Mouse (Mus musculus) MEL (cell line): ENCODE measurements around the gene Mrpl14. TPM values are rescaled to one million over a fixed set of nuclear protein-coding genes. Genes with fewer than 3 reads are reported as not detected.

Source experiments
- DNase-seq: peaks from one replicate; pipeline ENCODE4 v3.0.0; 2011; ENCODE audit warnings: low read depth, low spot score
- H3K27ac ChIP-seq: 2 replicates; pipeline ENCODE4 v1.5.1; 2012; ENCODE audit warnings: low read depth, mild to moderate bottlenecking, control low read depth, low read length, moderate library complexity; ENCODE audit not compliant: control insufficient read depth
- H3K27me3 ChIP-seq, 2 experiments: fragments of 150-350 bp in 1 of 2; sonication (generic) in 1 of 2; 2 replicates each; pipeline ENCODE4 v1.6.1; 2012; ENCODE audit warnings: low read length in 2 of 2, mild to moderate bottlenecking in 2 of 2, improper control_type of control experiment in 1 of 2, moderate library complexity in 1 of 2; ENCODE audit not compliant: insufficient read depth in 2 of 2, control insufficient read depth in 1 of 2
- H3K36me3 ChIP-seq, 2 experiments: 2 replicates each; pipeline ENCODE4 v1.6.1; 2012 to 2014; ENCODE audit warnings: low read length in 2 of 2, improper control_type of control experiment in 1 of 2, inconsistent platforms in 1 of 2, mild to moderate bottlenecking in 1 of 2; ENCODE audit not compliant: insufficient read depth in 2 of 2, control insufficient read depth in 1 of 2
- H3K4me1 ChIP-seq, 2 experiments: fragments of 150-350 bp in 1 of 2; sonication (generic) in 1 of 2; 2 replicates each; pipeline ENCODE4 v1.6.1; 2012; ENCODE audit warnings: low read length in 2 of 2, improper control_type of control experiment in 1 of 2, mild to moderate bottlenecking in 1 of 2; ENCODE audit not compliant: insufficient read depth in 2 of 2, control insufficient read depth in 1 of 2
- H3K4me3 ChIP-seq, 2 experiments: fragments of 150-350 bp in 1 of 2; sonication (generic) in 1 of 2; 2 replicates each; pipeline ENCODE4 v1.5.1; 2012; ENCODE audit warnings: low read depth in 2 of 2, low read length in 2 of 2, mild to moderate bottlenecking in 2 of 2, moderate library complexity in 2 of 2, control low read depth in 1 of 2, improper control_type of control experiment in 1 of 2; ENCODE audit not compliant: control insufficient read depth in 1 of 2, insufficient read depth in 1 of 2
- H3K79me2 ChIP-seq: 2 replicates; pipeline ENCODE4 v1.6.1; 2012; ENCODE audit warnings: mild to moderate bottlenecking, low read length, moderate library complexity; ENCODE audit not compliant: control insufficient read depth, poor library complexity, insufficient read depth
- H3K9ac ChIP-seq: 2 replicates; pipeline ENCODE4 v1.6.1; 2012; ENCODE audit warnings: low read depth, mild to moderate bottlenecking, control low read depth, low read length, moderate library complexity; ENCODE audit not compliant: control insufficient read depth, poor library complexity, severe bottlenecking
- H3K9me3 ChIP-seq: fragments of 150-350 bp; sonication (generic); replicated peaks from 2 replicates; pipeline ENCODE4 v1.6.1; 2012; ENCODE audit warnings: mild to moderate bottlenecking, low read length, improper control_type of control experiment, moderate library complexity; ENCODE audit not compliant: insufficient read depth
- CHD1 ChIP-seq: IDR thresholded peaks from 2 replicates; pipeline ENCODE4 v1.6.1; 2012; ENCODE audit warnings: low read depth, mild to moderate bottlenecking, inconsistent platforms, low read length, improper control_type of control experiment
- CHD2 ChIP-seq: IDR thresholded peaks from 2 replicates; pipeline ENCODE4 v1.6.1; 2011; ENCODE audit warnings: low read length, improper control_type of control experiment
- CTCF ChIP-seq, 3 experiments: IDR thresholded peaks in 2 of 3; conservative IDR thresholded peaks in 1 of 3; 2 replicates each; pipeline ENCODE4 v1.5.1; 2011 to 2012; ENCODE audit warnings: low read length in 3 of 3, low read depth in 2 of 3, mild to moderate bottlenecking in 2 of 3, improper control_type of control experiment in 1 of 3, inconsistent platforms in 1 of 3, mixed read lengths in 1 of 3, moderate library complexity in 1 of 3; ENCODE audit not compliant: control insufficient read depth in 1 of 3, insufficient read depth in 1 of 3, poor library complexity in 1 of 3, severe bottlenecking in 1 of 3
- E2F4 ChIP-seq: IDR thresholded peaks from 2 replicates; pipeline ENCODE4 v1.6.1; 2011; ENCODE audit warnings: low read depth, low read length, improper control_type of control experiment, borderline replicate concordance
- ETS1 ChIP-seq: IDR thresholded peaks from 2 replicates; pipeline ENCODE4 v1.6.1; 2012; ENCODE audit warnings: low read depth, mild to moderate bottlenecking, inconsistent platforms, low read length, improper control_type of control experiment, moderate library complexity
- MAX ChIP-seq: IDR thresholded peaks from 2 replicates; pipeline ENCODE4 v1.6.1; 2011; ENCODE audit warnings: low read length, improper control_type of control experiment
- MEF2A ChIP-seq: IDR thresholded peaks from 2 replicates; pipeline ENCODE4 v1.6.1; 2014; ENCODE audit warnings: low read depth, mild to moderate bottlenecking, inconsistent platforms, low read length, improper control_type of control experiment; ENCODE audit not compliant: poor library complexity, insufficient replicate concordance, severe bottlenecking; ENCODE audit errors: extremely low read depth
- MXI1 ChIP-seq: IDR thresholded peaks from 2 replicates; pipeline ENCODE4 v1.6.1; 2011; ENCODE audit warnings: mild to moderate bottlenecking, low read depth, low read length, improper control_type of control experiment
- MYB ChIP-seq: IDR thresholded peaks from 2 replicates; pipeline ENCODE4 v1.6.1; 2011; ENCODE audit warnings: mild to moderate bottlenecking, low read depth, low read length, improper control_type of control experiment
- NELFE ChIP-seq: IDR thresholded peaks from 2 replicates; pipeline ENCODE4 v1.6.1; 2011; ENCODE audit warnings: low read depth, low read length, improper control_type of control experiment
- NRF1 ChIP-seq: IDR thresholded peaks from 2 replicates; pipeline ENCODE4 v1.6.1; 2014; ENCODE audit warnings: low read depth, mild to moderate bottlenecking, inconsistent platforms, low read length, improper control_type of control experiment, moderate library complexity; ENCODE audit not compliant: poor library complexity, insufficient read depth, severe bottlenecking
- POLR2A ChIP-seq, 2 experiments: IDR thresholded peaks; 2 replicates each; pipeline ENCODE4 v1.6.1; 2011 to 2012; ENCODE audit warnings: low read length in 2 of 2, mild to moderate bottlenecking in 2 of 2, control low read depth in 1 of 2, improper control_type of control experiment in 1 of 2, low read depth in 1 of 2, moderate library complexity in 1 of 2; ENCODE audit not compliant: control insufficient read depth in 1 of 2, insufficient read depth in 1 of 2, poor library complexity in 1 of 2
- POLR2AphosphoS2 ChIP-seq: IDR thresholded peaks from 2 replicates; pipeline ENCODE4 v1.6.1; 2011; ENCODE audit warnings: low read length, improper control_type of control experiment
- RAD21 ChIP-seq: IDR thresholded peaks from 2 replicates; pipeline ENCODE4 v1.6.1; 2011; ENCODE audit warnings: mild to moderate bottlenecking, low read depth, low read length, improper control_type of control experiment
- SIN3A ChIP-seq: IDR thresholded peaks from 2 replicates; pipeline ENCODE4 v1.6.1; 2012; ENCODE audit warnings: low read length, improper control_type of control experiment, inconsistent platforms
- SMC3 ChIP-seq: IDR thresholded peaks from 2 replicates; pipeline ENCODE4 v1.6.1; 2011; ENCODE audit warnings: low read depth, low read length, improper control_type of control experiment
- TCF12 ChIP-seq: IDR thresholded peaks from 2 replicates; pipeline ENCODE4 v1.6.1; 2014; ENCODE audit warnings: low read depth, mild to moderate bottlenecking, inconsistent platforms, low read length, improper control_type of control experiment, moderate library complexity
- USF1 ChIP-seq: IDR thresholded peaks from 2 replicates; pipeline ENCODE4 v1.6.1; 2014; ENCODE audit warnings: low read depth, mild to moderate bottlenecking, inconsistent platforms, low read length, improper control_type of control experiment, moderate library complexity
- polyA plus RNA-seq, 2 experiments: library from polyadenylated mRNA; stranded (reverse) in 1 of 2; unstranded in 1 of 2; fragments of >175 nt in 1 of 2; fragments of >200 nt in 1 of 2; gene quantifications; 2 replicates each; pipeline versions ENCODE4 v1.2.1 to v1.2.4; 2012; ENCODE audit warnings: low replicate concordance in 2 of 2, low read depth in 1 of 2; ENCODE audit not compliant: insufficient read length in 2 of 2, insufficient read depth in 1 of 2, missing spikeins in 1 of 2
- total RNA-seq: library from RNA; depleted of rRNA; stranded (reverse); fragments of 300-350 nt; gene quantifications from 2 replicates; pipeline ENCODE4 v1.2.3, GENCODE M21; 2012

Mrpl14 gene
- total and polyA plus RNA-seq, 3 experiments: 66.2 to 159 TPM; not detected in 1

DNA sequence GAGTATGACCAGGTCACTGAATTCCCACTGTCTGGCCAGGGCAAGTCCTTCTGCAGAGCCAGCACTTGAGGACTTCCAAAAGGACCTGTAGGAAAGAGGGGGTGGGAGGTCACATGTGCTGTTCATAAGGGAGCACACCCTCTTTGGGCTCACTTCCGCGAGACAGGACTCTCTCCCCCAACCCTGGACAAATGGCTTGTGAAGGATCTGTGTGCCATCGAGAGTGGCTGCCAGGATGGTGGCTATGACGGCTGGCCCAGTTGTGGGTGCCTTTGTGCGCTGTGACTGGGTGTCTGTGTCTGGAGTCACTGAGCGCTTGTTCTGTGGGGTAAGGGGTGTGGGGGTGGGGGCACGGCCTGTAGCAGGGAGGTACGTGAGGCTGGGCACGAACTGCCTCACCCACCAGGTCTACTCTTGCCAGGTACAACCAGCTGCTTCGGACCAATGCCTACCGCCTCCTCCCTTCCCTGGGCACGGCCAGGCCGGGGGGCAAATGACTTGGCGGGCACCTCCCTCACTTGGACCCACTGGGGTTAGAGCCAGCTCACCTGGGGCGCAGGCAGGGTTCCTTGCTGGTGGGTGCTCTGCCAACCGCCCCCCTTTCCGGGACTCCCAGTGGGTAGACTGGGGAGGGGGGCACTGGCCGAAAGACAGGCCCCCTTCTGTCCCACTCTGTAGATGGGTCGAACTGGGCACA is 47.1 kb downstream of the Mrpl14 start:
- H3K79me2 ChIP-seq: peaks cover 2% of the 10 kb centered on the region; the same call in 1 of the 2 replicates
- TF ChIP-seq USF1 (peak; percentile 63), RAD21 (no peak)
- peak; percentile 41 for DNase-seq
- 0 out of 4 replicates have a peak, but pooled peaks cover 0 to 2% of the 10 kb centered on the region in 2 experiments for H3K36me3 ChIP-seq
- peaks cover 2 to 22% of the 10 kb centered on the region in 2 experiments for H3K4me1 ChIP-seq
- no peak overlapping the region; the same call in 1 of the 2 replicates for H3K27ac ChIP-seq
- H3K9me3 ChIP-seq: no peaks in the 10 kb centered on the region
- H3K9ac ChIP-seq: peak overlapping the region; percentile 77
- H3K27me3 ChIP-seq: no peaks in the 10 kb centered on the region
- H3K4me3 ChIP-seq: peak overlapping the region; percentile 60 to 82

DNA sequence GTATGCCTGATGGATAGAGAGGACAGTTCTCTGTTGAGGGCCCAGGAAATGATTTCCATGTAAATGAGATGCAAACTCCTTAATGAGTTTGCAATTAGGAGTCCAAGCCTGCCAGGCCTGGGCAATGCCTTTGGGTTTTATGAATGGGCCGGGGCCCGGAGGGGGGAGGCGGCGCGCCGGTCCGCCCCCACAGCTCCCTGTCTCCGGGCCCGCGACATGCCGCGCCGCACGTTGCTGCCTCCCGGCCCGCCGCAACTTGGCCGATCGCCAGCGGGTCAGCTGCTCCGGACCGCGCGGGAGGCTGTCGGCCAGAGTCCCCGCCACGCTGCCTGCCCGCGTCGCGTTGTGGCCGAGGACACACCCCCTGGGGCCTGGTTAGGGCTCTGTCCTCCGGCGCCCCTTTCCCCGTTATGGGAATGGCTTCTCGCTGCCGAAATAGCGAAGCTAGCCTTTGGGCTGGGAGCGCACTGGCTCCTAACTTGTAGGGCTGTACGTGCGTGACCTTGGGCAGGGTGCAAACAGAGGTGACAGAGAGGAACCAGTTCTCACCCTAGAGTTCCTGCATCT is 47.7 kb downstream of the Mrpl14 start, which contains the start of gene 1600014C23Rik:
Gene 1600014C23Rik, minus strand, starts transcription at position 110 of the 567 bp plus-strand sequence.
- H3K4me1 ChIP-seq: peaks cover 2 to 22% of the 10 kb centered on the region in 2 experiments
- no peaks in the 10 kb centered on the region for H3K9me3 ChIP-seq
- peak; percentile 75 for DNase-seq
- H3K9ac ChIP-seq: peak within 1 kb of the TSS; percentile 77
- H3K4me3 ChIP-seq: peak within 1 kb of the TSS; percentile 60 to 82
- TF ChIP-seq ETS1 (0 out of 2 replicates have a peak, but pooled peaks have one; percentile 51), NELFE (peak; percentile 17; the same call in 1 of the 2 replicates), TCF12 (peak; percentile 25; the same call in 1 of the 2 replicates), NRF1 (no peak), MAX (peak; percentile 63; the same call in 1 of the 2 replicates), SMC3 (no peak), RAD21 (no peak), MYB (no peak), USF1 (0 out of 2 replicates have a peak, but pooled peaks have one; percentile 10), MXI1 (peak; percentile 65; the same call in 1 of the 2 replicates), SIN3A (peak; percentile 34; the same call in 1 of the 2 replicates)
- H3K27me3 ChIP-seq: no peaks in the 10 kb centered on the region
- peak within 1 kb of the TSS; percentile 59 for H3K27ac ChIP-seq
- H3K79me2 ChIP-seq: peaks cover 2% of the 10 kb centered on the region; the same call in 1 of the 2 replicates
- H3K36me3 ChIP-seq: 0 out of 4 replicates have a peak, but pooled peaks cover 0 to 2% of the 10 kb centered on the region in 2 experiments

DNA sequence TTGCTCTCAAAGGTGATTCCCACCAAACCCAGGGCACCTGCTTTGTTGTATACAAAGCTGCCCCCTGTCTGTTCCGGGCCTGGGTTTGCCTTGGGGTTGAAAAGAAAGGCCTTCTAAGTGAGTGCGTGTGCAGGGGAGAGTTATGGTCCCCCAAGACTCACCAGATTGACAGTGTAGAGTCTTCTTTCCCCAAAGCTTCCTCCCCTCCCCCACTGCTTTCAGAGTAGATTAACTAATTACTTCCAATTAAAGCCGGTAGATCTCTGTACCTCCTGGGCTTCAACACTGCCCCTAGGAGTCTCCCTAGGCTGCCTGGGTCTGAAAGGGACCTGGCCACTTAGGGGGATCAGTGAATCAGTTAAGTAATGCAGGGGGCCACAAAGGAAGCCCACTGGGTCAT is 48.2 kb downstream of the Mrpl14 start:
- Histone ChIP-seq H3K9ac (peak overlapping the region; percentile 77), H3K27ac (peak overlapping the region; percentile 59), H3K4me3 (peak overlapping the region; percentile 60 to 82), H3K79me2 (peaks cover 2% of the 10 kb centered on the region; the same call in 1 of the 2 replicates), H3K4me1 (peaks cover 2 to 22% of the 10 kb centered on the region in 2 experiments), H3K9me3 (no peaks in the 10 kb centered on the region), H3K27me3 (no peaks in the 10 kb centered on the region), H3K36me3 (0 out of 4 replicates have a peak, but pooled peaks cover 0 to 2% of the 10 kb centered on the region in 2 experiments)
- peak; percentile 71 for DNase-seq
- TF ChIP-seq MYB (no peak), CHD2 (0 out of 2 replicates have a peak, but pooled peaks have one; percentile 39), ETS1 (no peak), USF1 (no peak), CHD1 (peak; percentile 77; the same call in 1 of the 2 replicates), POLR2A (IDR thresholded peaks at IDR 0.05; ENCODE audit: control insufficient read depth in 1 of 2, insufficient read depth in 1 of 2, low read depth in 1 of 2, low read length in 2 of 2, poor library complexity in 1 of 2) (no peak), NRF1 (no peak), MAX (no peak), CTCF (IDR thresholded peaks at IDR 0.05 in 2 of 3, conservative IDR thresholded peaks at IDR 0.05 in 1 of 3; ENCODE audit: control insufficient read depth in 1 of 3, insufficient read depth in 1 of 3, low read depth in 2 of 3, low read length in 3 of 3, poor library complexity in 1 of 3, severe bottlenecking in 1 of 3) (no peak), POLR2AphosphoS2 (no peak), MEF2A (no peak), E2F4 (no peak), SIN3A (no peak), TCF12 (no peak), NELFE (no peak), RAD21 (no peak), MXI1 (no peak)
